Mouse (Mus musculus): ENCODE data around the gene Ntf5. TPM values are rescaled to one million over a fixed set of nuclear protein-coding genes. Genes with fewer than 3 reads are reported as not detected.

Ntf5 gene
- polyA plus RNA-seq, 1 experiment from 2014 or later: not detected

DNA sequence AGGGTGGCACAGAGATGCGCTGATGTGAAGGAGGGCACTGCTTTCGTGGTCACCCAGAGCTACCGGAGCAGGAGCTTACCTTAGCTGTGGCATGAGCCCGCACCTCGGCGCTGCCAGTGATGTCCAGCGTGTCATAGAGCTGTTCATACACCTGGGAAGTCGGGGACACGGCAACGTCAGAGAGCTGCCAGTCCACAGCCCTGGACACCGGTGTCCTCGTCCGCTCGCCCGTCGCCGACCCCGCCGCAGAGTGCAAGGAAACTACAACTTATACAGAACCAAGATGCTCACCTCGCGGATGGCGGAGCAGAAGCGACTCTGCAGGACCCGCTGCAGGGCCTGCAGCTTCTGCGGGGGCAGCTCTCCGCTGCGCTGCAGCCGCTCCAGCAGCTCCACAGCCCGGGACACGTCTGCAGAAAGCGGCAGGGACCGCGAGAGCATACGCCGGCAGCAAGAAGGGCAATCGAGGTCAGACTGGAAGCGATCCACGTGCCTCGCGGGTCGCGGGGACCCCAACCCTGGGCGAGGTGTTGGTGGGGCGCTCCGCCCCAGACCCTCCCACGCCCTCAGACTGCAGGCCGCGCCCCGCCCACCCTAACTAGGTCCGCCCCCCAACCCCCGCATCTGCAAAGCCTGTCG, 43.5 kb upstream of the Ntf5 start:
- DNase-seq (peak; percentile 64), ATAC-seq (ENCODE audit: low FRiP score, low TSS enrichment) (peak; percentile 1; the same call in 1 of the 2 replicates)
- Histone ChIP-seq H3K4me2 (ENCODE audit: low read length) (peak overlapping the region; percentile 93), H3K27me3 (ENCODE audit: control insufficient read depth, insufficient read depth, low read length) (peaks cover 16% of the 10 kb centered on the region), H3K9me3 (ENCODE audit: control insufficient read depth, low read length) (no peaks in the 10 kb centered on the region), H3K9ac (replicated peaks; ENCODE audit: low read length) (peak overlapping the region; percentile 56), H3K4me3 (replicated peaks; ENCODE audit: low read depth, low read length) (peak overlapping the region; percentile 48), H3K36me3 (ENCODE audit: control insufficient read depth, insufficient read depth, low read length) (peaks cover 27% of the 10 kb centered on the region), H3K4me1 (ENCODE audit: control insufficient read depth, insufficient read depth, low read length) (peaks cover 29% of the 10 kb centered on the region), H3K27ac (replicated peaks; ENCODE audit: low read depth, low read length) (no peak overlapping the region)
- 9% methylated on average over 52 of the region's 52 CpGs for WGBS

GRCm38 (mm10) chr7:45370475-45371311, 42.8 kb upstream of the Ntf5 start, which contains the start of gene Lin7b:
Gene Lin7b, minus strand, starts transcription at chr7:45370583.
- peak within 1 kb of the TSS; percentile 56 for H3K9ac ChIP-seq (replicated peaks; ENCODE audit: low read length)
- H3K4me3 ChIP-seq (replicated peaks; ENCODE audit: low read depth, low read length): peak within 1 kb of the TSS; percentile 48
- peaks cover 34% of the 10 kb centered on the region for H3K36me3 ChIP-seq (ENCODE audit: control insufficient read depth, insufficient read depth, low read length)
- peak within 1 kb of the TSS; percentile 93 for H3K4me2 ChIP-seq (ENCODE audit: low read length)
- DNase-seq (peak; percentile 83), ATAC-seq (ENCODE audit: low FRiP score, low TSS enrichment) (peak; percentile 28; the same call in 1 of the 2 replicates)
- no peaks in the 10 kb centered on the region for H3K9me3 ChIP-seq (ENCODE audit: control insufficient read depth, low read length)
- H3K4me1 ChIP-seq (ENCODE audit: control insufficient read depth, insufficient read depth, low read length): peaks cover 22% of the 10 kb centered on the region
- no peak within 1 kb of the TSS for H3K27ac ChIP-seq (replicated peaks; ENCODE audit: low read depth, low read length)
- peaks cover 16% of the 10 kb centered on the region for H3K27me3 ChIP-seq (ENCODE audit: control insufficient read depth, insufficient read depth, low read length)
- 11% methylated on average over 28 of the region's 28 CpGs for WGBS

DNA sequence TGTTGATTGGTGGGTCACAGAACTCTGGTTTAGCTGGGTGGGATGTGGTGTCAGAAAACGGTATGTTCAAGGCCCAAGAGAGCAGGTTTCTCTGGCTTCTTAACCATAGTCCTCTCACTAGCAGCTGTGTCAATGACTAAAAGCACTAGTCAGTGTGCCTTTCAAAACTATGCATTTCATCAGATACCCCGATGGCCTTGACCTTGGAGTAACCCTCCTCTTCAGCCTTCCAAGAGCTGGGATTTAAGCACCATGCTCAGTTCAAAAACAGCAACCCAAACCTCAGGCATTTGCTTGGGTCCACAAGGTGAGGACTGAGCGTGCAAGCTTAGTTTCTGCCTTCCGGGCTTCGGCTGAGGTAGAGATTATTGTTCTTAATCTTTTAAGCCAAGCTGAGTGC, 41.1 kb upstream of the Ntf5 start:
- 79% methylated on average over 5 of the region's 5 CpGs for WGBS
- peaks cover 50% of the 10 kb centered on the region for H3K36me3 ChIP-seq (ENCODE audit: control insufficient read depth, insufficient read depth, low read length)
- no peak overlapping the region for H3K27ac ChIP-seq (replicated peaks; ENCODE audit: low read depth, low read length)
- H3K9me3 ChIP-seq (ENCODE audit: control insufficient read depth, low read length): no peaks in the 10 kb centered on the region
- H3K4me3 ChIP-seq (replicated peaks; ENCODE audit: low read depth, low read length): no peak overlapping the region
- ATAC-seq (ENCODE audit: low FRiP score, low TSS enrichment) (no peak), DNase-seq (no peak)
- H3K4me2 ChIP-seq (ENCODE audit: low read length): no peak overlapping the region
- no peak overlapping the region for H3K9ac ChIP-seq (replicated peaks; ENCODE audit: low read length)
- peaks cover 16% of the 10 kb centered on the region for H3K27me3 ChIP-seq (ENCODE audit: control insufficient read depth, insufficient read depth, low read length)
- H3K4me1 ChIP-seq (ENCODE audit: control insufficient read depth, insufficient read depth, low read length): peaks cover 19% of the 10 kb centered on the region

GRCm38 (mm10) chr7:45374620-45375019, 38.9 kb upstream of the Ntf5 start:
- no peak overlapping the region for H3K4me3 ChIP-seq (replicated peaks; ENCODE audit: low read depth, low read length)
- DNase-seq: no peak
- no peak overlapping the region for H3K4me2 ChIP-seq (ENCODE audit: low read length)
- H3K9ac ChIP-seq (replicated peaks; ENCODE audit: low read length): no peak overlapping the region
- whole genome bisulfite sequencing: 93% methylated on average over 8 of the region's 8 CpGs
- H3K9me3 ChIP-seq (ENCODE audit: control insufficient read depth, low read length): no peaks in the 10 kb centered on the region
- H3K4me1 ChIP-seq (ENCODE audit: control insufficient read depth, insufficient read depth, low read length): peaks cover 10% of the 10 kb centered on the region; the same call in 1 of the 2 replicates
- H3K36me3 ChIP-seq (ENCODE audit: control insufficient read depth, insufficient read depth, low read length): peaks cover 72% of the 10 kb centered on the region
- H3K27ac ChIP-seq (replicated peaks; ENCODE audit: low read depth, low read length): no peak overlapping the region
- no peak for ATAC-seq (ENCODE audit: low FRiP score, low TSS enrichment)
- H3K27me3 ChIP-seq (ENCODE audit: control insufficient read depth, insufficient read depth, low read length): peaks cover 5% of the 10 kb centered on the region; the same call in 1 of the 2 replicates

DNA sequence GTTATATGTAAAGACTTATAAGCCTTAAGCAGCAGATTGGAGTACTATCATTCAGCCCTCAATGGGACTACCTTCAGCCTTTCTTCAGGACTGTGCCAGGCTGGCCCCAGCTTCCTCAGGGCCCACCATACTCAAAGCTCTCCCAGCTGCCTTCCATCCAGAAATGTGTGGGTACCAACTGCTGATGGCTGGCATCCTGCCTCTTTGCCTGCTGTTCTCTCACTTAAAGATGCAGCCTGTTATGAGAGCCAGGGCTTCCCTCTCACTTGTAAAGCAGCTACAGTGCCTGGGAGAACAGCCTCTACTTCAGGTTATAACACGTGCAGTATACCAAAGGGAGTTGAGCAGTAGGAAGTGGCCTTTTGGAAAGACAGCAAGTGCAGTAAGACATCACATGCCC, 37.4 kb upstream of the Ntf5 start:
- no peaks in the 10 kb centered on the region for H3K9me3 ChIP-seq (ENCODE audit: control insufficient read depth, low read length)
- H3K4me1 ChIP-seq (ENCODE audit: control insufficient read depth, insufficient read depth, low read length): no peaks in the 10 kb centered on the region
- H3K36me3 ChIP-seq (ENCODE audit: control insufficient read depth, insufficient read depth, low read length): peaks cover 86% of the 10 kb centered on the region
- DNase-seq (no peak), ATAC-seq (ENCODE audit: low FRiP score, low TSS enrichment) (no peak)
- no peak overlapping the region for H3K4me3 ChIP-seq (replicated peaks; ENCODE audit: low read depth, low read length)
- no peak overlapping the region for H3K9ac ChIP-seq (replicated peaks; ENCODE audit: low read length)
- no peaks in the 10 kb centered on the region for H3K27me3 ChIP-seq (ENCODE audit: control insufficient read depth, insufficient read depth, low read length)
- H3K4me2 ChIP-seq (ENCODE audit: low read length): no peak overlapping the region
- H3K27ac ChIP-seq (replicated peaks; ENCODE audit: low read depth, low read length): no peak overlapping the region
- 87% methylated on average over 1 of the region's 1 CpGs for WGBS

GRCm38 (mm10) chr7:45386077-45386476, 27.4 kb upstream of the Ntf5 start:
- Histone ChIP-seq H3K4me2 (ENCODE audit: low read length) (no peak overlapping the region), H3K4me3 (replicated peaks; ENCODE audit: low read depth, low read length) (no peak overlapping the region), H3K9me3 (ENCODE audit: control insufficient read depth, low read length) (no peaks in the 10 kb centered on the region), H3K36me3 (ENCODE audit: control insufficient read depth, insufficient read depth, low read length) (peaks cover 99% of the 10 kb centered on the region), H3K27ac (replicated peaks; ENCODE audit: low read depth, low read length) (no peak overlapping the region), H3K27me3 (ENCODE audit: control insufficient read depth, insufficient read depth, low read length) (no peaks in the 10 kb centered on the region), H3K9ac (replicated peaks; ENCODE audit: low read length) (no peak overlapping the region), H3K4me1 (ENCODE audit: control insufficient read depth, insufficient read depth, low read length) (no peaks in the 10 kb centered on the region)
- 94% methylated on average over 3 of the region's 3 CpGs for WGBS
- ATAC-seq (ENCODE audit: low FRiP score, low TSS enrichment) (no peak), DNase-seq (no peak)

GRCm38 (mm10) chr7:45395129-45395541, 18.4 kb upstream of the Ntf5 start:
- Histone ChIP-seq H3K36me3 (ENCODE audit: control insufficient read depth, insufficient read depth, low read length) (peaks cover 29% of the 10 kb centered on the region), H3K27me3 (ENCODE audit: control insufficient read depth, insufficient read depth, low read length) (no peaks in the 10 kb centered on the region), H3K27ac (replicated peaks; ENCODE audit: low read depth, low read length) (peak overlapping the region; percentile 95), H3K9ac (replicated peaks; ENCODE audit: low read length) (peak overlapping the region; percentile 87), H3K4me3 (replicated peaks; ENCODE audit: low read depth, low read length) (peak overlapping the region; percentile 68), H3K4me2 (ENCODE audit: low read length) (peak overlapping the region; percentile 99), H3K9me3 (ENCODE audit: control insufficient read depth, low read length) (no peaks in the 10 kb centered on the region), H3K4me1 (ENCODE audit: control insufficient read depth, insufficient read depth, low read length) (peaks cover 18% of the 10 kb centered on the region)
- ATAC-seq (ENCODE audit: low FRiP score, low TSS enrichment) (peak; percentile 81), DNase-seq (peak; percentile 88)
- 0% methylated on average over 20 of the region's 20 CpGs for WGBS

- DNase-seq (peak; percentile 100), ATAC-seq (ENCODE audit: low FRiP score, low TSS enrichment) (peak; percentile 96)
- H3K4me3 ChIP-seq (replicated peaks; ENCODE audit: low read depth, low read length): peak within 1 kb of the TSS; percentile 68
- WGBS: under 1% methylated on average over 60 of the region's 60 CpGs
- H3K27ac ChIP-seq (replicated peaks; ENCODE audit: low read depth, low read length): peak within 1 kb of the TSS; percentile 95
- H3K4me1 ChIP-seq (ENCODE audit: control insufficient read depth, insufficient read depth, low read length): peaks cover 18% of the 10 kb centered on the region
- H3K36me3 ChIP-seq (ENCODE audit: control insufficient read depth, insufficient read depth, low read length): peaks cover 22% of the 10 kb centered on the region
- H3K27me3 ChIP-seq (ENCODE audit: control insufficient read depth, insufficient read depth, low read length): no peaks in the 10 kb centered on the region
- peak within 1 kb of the TSS; percentile 87 for H3K9ac ChIP-seq (replicated peaks; ENCODE audit: low read length)
- H3K9me3 ChIP-seq (ENCODE audit: control insufficient read depth, low read length): no peaks in the 10 kb centered on the region
- peak within 1 kb of the TSS; percentile 99 for H3K4me2 ChIP-seq (ENCODE audit: low read length)
Measured at GRCm38 (mm10) chr7:45395578-45396336, 17.7 kb upstream of the Ntf5 start, which contains the start of gene Snrnp70. Gene Snrnp70, minus strand, starts transcription at chr7:45395742.
